Mouse (Mus musculus) CH12.LX (cell line): ENCODE measurements around the gene Tulp4. TPM values are rescaled to one million over a fixed set of nuclear protein-coding genes. Genes with fewer than 3 reads are reported as not detected.
A peak's percentile ranks its signal among the peaks of the same experiment; 100 is the strongest.

Source experiments
- DNase-seq: peaks from one replicate; pipeline ENCODE4 v3.0.0-alpha.2; 2013; ENCODE audit errors: extremely low read depth
- H3K27ac ChIP-seq: 2 replicates; pipeline ENCODE4 v1.5.1; 2012; ENCODE audit warnings: low read depth, mild to moderate bottlenecking, control low read depth, moderate library complexity; ENCODE audit not compliant: insufficient read depth
- H3K27me3 ChIP-seq: replicated peaks from 2 replicates; pipeline ENCODE3; 2012; ENCODE audit warnings: inconsistent platforms
- H3K36me3 ChIP-seq, 2 experiments: replicated peaks in 1 of 2; 2 replicates each; pipeline versions ENCODE3 to v1.6.1; 2012; ENCODE audit warnings: inconsistent platforms in 1 of 2, low read length in 1 of 2, mild to moderate bottlenecking in 1 of 2, mixed read lengths in 1 of 2, moderate library complexity in 1 of 2; ENCODE audit not compliant: control insufficient read depth in 1 of 2, insufficient read depth in 1 of 2
- H3K4me1 ChIP-seq, 2 experiments: 2 replicates each; pipeline ENCODE4 v1.6.1; 2012; ENCODE audit warnings: inconsistent platforms in 1 of 2, moderate library complexity in 1 of 2; ENCODE audit not compliant: insufficient read depth in 2 of 2, control insufficient read depth in 1 of 2
- H3K4me2 ChIP-seq: 2 replicates; pipeline ENCODE4 v1.6.1; 2012; ENCODE audit warnings: low read depth, mild to moderate bottlenecking, control low read depth; ENCODE audit not compliant: poor library complexity, insufficient read depth, severe bottlenecking
- H3K4me3 ChIP-seq, 3 experiments: fragments of 150-350 bp in 1 of 3; sonication (generic) in 1 of 3; replicated peaks in 1 of 3; 2 replicates each; pipeline versions ENCODE3 to v1.5.1; 2011 to 2012; ENCODE audit warnings: low read depth in 2 of 3, low read length in 2 of 3, mild to moderate bottlenecking in 2 of 3, moderate library complexity in 2 of 3, control low read depth in 1 of 3, improper control_type of control experiment in 1 of 3, inconsistent platforms in 1 of 3, mixed read lengths in 1 of 3; ENCODE audit not compliant: poor library complexity in 1 of 3
- H3K79me2 ChIP-seq: replicated peaks from 2 replicates; pipeline ENCODE4 v1.6.1; 2012; ENCODE audit warnings: mild to moderate bottlenecking, moderate library complexity; ENCODE audit not compliant: control insufficient read depth, poor library complexity, insufficient read depth, severe bottlenecking; ENCODE audit errors: extremely low read depth
- H3K9ac ChIP-seq: 2 replicates; pipeline ENCODE4 v1.6.1; 2012; ENCODE audit warnings: low read depth, mild to moderate bottlenecking, control low read depth, moderate library complexity; ENCODE audit not compliant: insufficient read depth
- H3K9me3 ChIP-seq: replicated peaks from 2 replicates; pipeline ENCODE3; 2012; ENCODE audit warnings: low read length, inconsistent platforms, mixed read lengths
- BHLHE40 ChIP-seq: IDR thresholded peaks from 2 replicates; pipeline ENCODE4 v1.6.1; 2011; ENCODE audit warnings: mild to moderate bottlenecking, low read depth, low read length, improper control_type of control experiment
- CHD1 ChIP-seq: IDR thresholded peaks from 2 replicates; pipeline ENCODE4 v1.6.1; 2012; ENCODE audit warnings: low read depth, low read length, improper control_type of control experiment, inconsistent platforms
- CHD2 ChIP-seq: IDR thresholded peaks from 2 replicates; pipeline ENCODE4 v1.6.1; 2011; ENCODE audit warnings: low read length, improper control_type of control experiment
- CTCF ChIP-seq, 2 experiments: IDR thresholded peaks in 1 of 2; conservative IDR thresholded peaks in 1 of 2; 2 replicates each; pipeline ENCODE4 v1.5.1; 2011 to 2012; ENCODE audit warnings: low read depth in 2 of 2, low read length in 2 of 2, improper control_type of control experiment in 1 of 2, inconsistent platforms in 1 of 2, mild to moderate bottlenecking in 1 of 2, moderate library complexity in 1 of 2
- E2F4 ChIP-seq: IDR thresholded peaks from 2 replicates; pipeline ENCODE4 v1.6.1; 2011; ENCODE audit warnings: low read depth, low read length, improper control_type of control experiment; ENCODE audit not compliant: insufficient replicate concordance
- ELF1 ChIP-seq: IDR thresholded peaks from 2 replicates; pipeline ENCODE4 v1.6.1; 2014; ENCODE audit warnings: low read depth, mild to moderate bottlenecking, inconsistent platforms, low read length, improper control_type of control experiment
- EP300 ChIP-seq: IDR thresholded peaks from 2 replicates; pipeline ENCODE4 v1.6.1; 2011; ENCODE audit warnings: low read length, improper control_type of control experiment
- HCFC1 ChIP-seq: IDR thresholded peaks from 2 replicates; pipeline ENCODE4 v1.6.1; 2012; ENCODE audit warnings: low read depth, mild to moderate bottlenecking, inconsistent platforms, low read length, improper control_type of control experiment
- IRF4 ChIP-seq: IDR thresholded peaks from 2 replicates; pipeline ENCODE4 v1.6.1; 2014; ENCODE audit warnings: low read depth, mild to moderate bottlenecking, inconsistent platforms, low read length, improper control_type of control experiment
- JUN ChIP-seq: IDR thresholded peaks from 2 replicates; pipeline ENCODE4 v1.6.1; 2011; ENCODE audit warnings: low read depth, mild to moderate bottlenecking, low read length, improper control_type of control experiment, moderate library complexity; ENCODE audit not compliant: insufficient read depth
- JUND ChIP-seq: conservative IDR thresholded peaks from 2 replicates; pipeline ENCODE4 v1.6.1; 2011; ENCODE audit warnings: low read depth, low read length, improper control_type of control experiment
- KAT2A ChIP-seq: IDR thresholded peaks from 2 replicates; pipeline ENCODE4 v1.6.1; 2012; ENCODE audit warnings: low read length, improper control_type of control experiment, inconsistent platforms; ENCODE audit not compliant: insufficient replicate concordance
- MAZ ChIP-seq: IDR thresholded peaks from 2 replicates; pipeline ENCODE4 v1.6.1; 2012; ENCODE audit warnings: low read depth, mild to moderate bottlenecking, inconsistent platforms, low read length, improper control_type of control experiment, moderate library complexity
- MEF2A ChIP-seq: IDR thresholded peaks from 2 replicates; pipeline ENCODE4 v1.6.1; 2014; ENCODE audit warnings: low read depth, mild to moderate bottlenecking, inconsistent platforms, low read length, improper control_type of control experiment, borderline replicate concordance
- MXI1 ChIP-seq: IDR thresholded peaks from 2 replicates; pipeline ENCODE4 v1.6.1; 2011; ENCODE audit warnings: mild to moderate bottlenecking, low read depth, low read length, improper control_type of control experiment
- MYC ChIP-seq: IDR thresholded peaks from 2 replicates; pipeline ENCODE4 v1.6.1; 2011; ENCODE audit warnings: low read depth, mild to moderate bottlenecking, improper control_type of control experiment, low read length
- PAX5 ChIP-seq: IDR thresholded peaks from 2 replicates; pipeline ENCODE4 v1.6.1; 2012; ENCODE audit warnings: low read length, inconsistent platforms, mixed read lengths
- RAD21 ChIP-seq: IDR thresholded peaks from 2 replicates; pipeline ENCODE4 v1.6.1; 2011; ENCODE audit warnings: low read depth, mild to moderate bottlenecking, low read length, improper control_type of control experiment, moderate library complexity
- TBP ChIP-seq: conservative IDR thresholded peaks from 2 replicates; pipeline ENCODE4 v1.6.1; 2011; ENCODE audit warnings: low read depth, low read length, improper control_type of control experiment
- TCF12 ChIP-seq: IDR thresholded peaks from 2 replicates; pipeline ENCODE4 v1.6.1; 2014; ENCODE audit warnings: low read depth, mild to moderate bottlenecking, inconsistent platforms, low read length, improper control_type of control experiment
- ZKSCAN1 ChIP-seq: IDR thresholded peaks from 2 replicates; pipeline ENCODE4 v1.6.1; 2012; ENCODE audit warnings: low read depth, inconsistent platforms, low read length, improper control_type of control experiment, borderline replicate concordance
- ZNF384 ChIP-seq: IDR thresholded peaks from 2 replicates; pipeline ENCODE4 v1.6.1; 2012; ENCODE audit warnings: low read depth, low read length, improper control_type of control experiment, inconsistent platforms
- dilution Hi-C: fragments of 300-500 bp; cut with MboI; formaldehyde crosslinking; loops from 2 replicates; pipeline ENCODE4 v1.14.3; 2020; ENCODE audit warnings: low sequenced_read_pairs; ENCODE audit not compliant: extremely low pct_unique_long_range_greater_than_20kb, extremely low pct_ligation_motif_present
- in situ Hi-C: fragments of 300-500 bp; cut with MboI; formaldehyde crosslinking; loops from 3 replicates; pipeline ENCODE4 v1.14.3; 2019; ENCODE audit warnings: low sequenced_read_pairs, low pct_ligation_motif_present, low pct_unique_long_range_greater_than_20kb, mixed read lengths
- polyA plus RNA-seq: library from polyadenylated mRNA; unstranded; fragments of >175 nt; gene quantifications from 2 replicates; pipeline ENCODE4 v1.2.1, GENCODE M21; 2012; ENCODE audit warnings: low read depth; ENCODE audit not compliant: insufficient read length
- total RNA-seq, 2 experiments: library from RNA; depleted of rRNA; stranded (reverse); fragments of 300-350 nt in 1 of 2; fragments of >200 nt in 1 of 2; gene quantifications; 2 replicates each; pipeline ENCODE4 v1.2.3; 2012 to 2014

Tulp4 gene
- total and polyA plus RNA-seq, 3 experiments, result 7.8 to 50.7 (median 33.6) TPM

GRCm38 (mm10) chr17:6125441-6125840 is 19.2 kb downstream of the Tulp4 start:
- no peak for DNase-seq
- Histone ChIP-seq H3K4me3 (no peak overlapping the region), H3K79me2 (no peaks in the 10 kb centered on the region), H3K4me1 (peaks cover 20 to 51% of the 10 kb centered on the region in 2 experiments), H3K9ac (no peak overlapping the region), H3K27ac (no peak overlapping the region), H3K27me3 (no peaks in the 10 kb centered on the region), H3K4me2 (no peak overlapping the region), H3K36me3 (peaks cover 11 to 28% of the 10 kb centered on the region in 2 experiments), H3K9me3 (no peaks in the 10 kb centered on the region)
- in situ Hi-C loops, result no loop called here
- dilution Hi-C loops, result no loop called here
- TF ChIP-seq KAT2A (no peak), MAZ (no peak), JUN (no peak), MYC (no peak), TBP (no peak), MXI1 (no peak), HCFC1 (no peak), PAX5 (no peak), ZKSCAN1 (no peak)

- dilution Hi-C loops, result no loop called here
Measured at GRCm38 (mm10) chr17:6128039-6128438, 21.8 kb downstream of the Tulp4 start.

More at GRCm38 (mm10) chr17:6128039-6128438, 21.8 kb downstream of the Tulp4 start:
- Histone ChIP-seq H3K4me3 (no peak overlapping the region), H3K27ac (peak overlapping the region; percentile 56), H3K79me2 (no peaks in the 10 kb centered on the region), H3K9ac (peak overlapping the region; percentile 60), H3K27me3 (no peaks in the 10 kb centered on the region), H3K4me2 (peak overlapping the region; percentile 62), H3K36me3 (peaks cover 2 to 18% of the 10 kb centered on the region in 2 experiments), H3K9me3 (no peaks in the 10 kb centered on the region), H3K4me1 (peaks cover 20 to 47% of the 10 kb centered on the region in 2 experiments)
- TF ChIP-seq ZNF384 (peak; percentile 99), JUND (0 out of 2 replicates have a peak, but pooled peaks have one; percentile 11), ELF1 (peak; percentile 59; the same call in 1 of the 2 replicates), IRF4 (peak; percentile 68), CHD1 (peak; percentile 100), BHLHE40 (0 out of 2 replicates have a peak, but pooled peaks have one; percentile 35), MEF2A (peak; percentile 55; the same call in 1 of the 2 replicates), E2F4 (no peak), TCF12 (0 out of 2 replicates have a peak, but pooled peaks have one; percentile 34), EP300 (peak; percentile 55), CTCF (conservative IDR thresholded peaks at IDR 0.05 in 1 of 2, IDR thresholded peaks at IDR 0.05 in 1 of 2; ENCODE audit: low read depth in 2 of 2, low read length in 2 of 2) (no peak), CHD2 (no peak), ZKSCAN1 (no peak), RAD21 (no peak)
- DNase-seq, result peak; percentile 61
- in situ Hi-C loops, result no loop called here
